Mouse (Mus musculus) kidney, embryonic 14.5 days (tissue): ENCODE data around the gene Ngrn. TPM values are rescaled to one million over a fixed set of nuclear protein-coding genes. Genes with fewer than 3 reads are reported as not detected.

ENCODE experiments used
- ATAC-seq: fragments of 200-750 bp; cut with Nextera tagmentation; 2 replicates; pipeline ENCODE4 v1.8.0; 2017; ENCODE audit warnings: moderate number of reproducible peaks, mild to moderate bottlenecking, moderate TSS enrichment, moderate library complexity; ENCODE audit not compliant: low FRiP score, low TSS enrichment
- H3K27ac ChIP-seq: fragments of 300-500 bp; sonication (generic); 2 replicates; pipeline ENCODE4 v1.5.1; 2014; ENCODE audit warnings: low read depth, mild to moderate bottlenecking, low read length, moderate library complexity, mixed read lengths
- H3K27me3 ChIP-seq: fragments of 300-500 bp; sonication (generic); 2 replicates; pipeline ENCODE4 v1.6.1; 2014; ENCODE audit warnings: mild to moderate bottlenecking, low read length; ENCODE audit not compliant: control insufficient read depth, insufficient read depth
- H3K36me3 ChIP-seq: fragments of 300-500 bp; sonication (generic); 2 replicates; pipeline ENCODE4 v1.6.1; 2014; ENCODE audit warnings: low read length, mixed read lengths; ENCODE audit not compliant: control insufficient read depth, insufficient read depth
- H3K4me1 ChIP-seq: fragments of 300-500 bp; sonication (generic); 2 replicates; pipeline ENCODE4 v1.6.1; 2014; ENCODE audit warnings: low read length, mixed read lengths; ENCODE audit not compliant: control insufficient read depth, insufficient read depth
- H3K4me2 ChIP-seq: fragments of 300-500 bp; sonication (generic); replicated peaks from 2 replicates; pipeline ENCODE4 v1.6.1; 2014; ENCODE audit warnings: low read depth, mild to moderate bottlenecking, low read length
- H3K4me3 ChIP-seq: fragments of 300-500 bp; sonication (generic); 2 replicates; pipeline ENCODE4 v1.5.1; 2014; ENCODE audit warnings: mild to moderate bottlenecking, low read length
- H3K9ac ChIP-seq: fragments of 300-500 bp; sonication (generic); 2 replicates; pipeline ENCODE4 v1.6.1; 2014; ENCODE audit warnings: low read depth, mild to moderate bottlenecking, low read length, moderate library complexity
- H3K9me3 ChIP-seq: fragments of 300-500 bp; sonication (generic); 2 replicates; pipeline ENCODE4 v1.6.1; 2016; ENCODE audit warnings: low read length; ENCODE audit not compliant: control insufficient read depth
- WGBS: fragments of 180-500 bp; shearing (Covaris S2); extraction: QIAGEN DNeasy Blood & Tissue Kit; methylation state at CpG from one replicate; pipeline ENCODE4 v1.1.7; 2014; 5-methylcytosine and 5-hydroxymethylcytosine counted together
- polyA plus RNA-seq: library from polyadenylated mRNA; unstranded; fragments of >200 nt; fragmentation: Nextera tagmentation; extraction: Ambion mirVana; gene quantifications from 2 replicates; pipeline ENCODE4 v1.2.1, GENCODE M21; 2014

Ngrn gene
- polyA plus RNA-seq, 1 experiment from 2014 or later, result 49.7 TPM

DNA sequence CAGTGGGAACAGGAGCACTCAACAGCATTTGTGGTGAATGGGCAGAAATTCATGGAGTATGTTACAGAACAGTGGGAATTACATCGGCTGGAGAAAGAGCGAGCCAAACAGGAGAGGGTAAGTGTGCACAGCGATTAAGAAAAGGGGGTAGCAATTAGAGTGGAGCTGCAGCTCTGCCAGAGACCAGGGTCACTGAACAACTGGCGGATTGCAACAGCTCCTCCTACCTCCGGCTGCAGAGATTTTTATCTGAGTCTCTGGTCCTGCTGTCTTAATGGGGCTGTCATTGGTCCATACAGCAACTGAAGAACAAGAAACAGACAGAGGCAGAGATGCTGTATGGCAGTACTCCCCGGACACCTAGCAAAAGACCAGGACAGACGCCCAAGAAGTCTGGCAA is 49.8 kb downstream of the Ngrn start:
- 77% methylated on average over 7 of the region's 7 CpGs for WGBS
- H3K27me3 ChIP-seq, result no peaks in the 10 kb centered on the region
- H3K4me2 ChIP-seq, result no peak overlapping the region
- no peak for ATAC-seq
- no peak overlapping the region for H3K4me3 ChIP-seq
- no peak overlapping the region for H3K27ac ChIP-seq
- no peak overlapping the region for H3K9ac ChIP-seq
- H3K9me3 ChIP-seq, result no peaks in the 10 kb centered on the region
- H3K4me1 ChIP-seq, result no peaks in the 10 kb centered on the region
- H3K36me3 ChIP-seq, result peaks cover 98% of the 10 kb centered on the region

Other genes starting within 250 kb of the Ngrn start
- 23.6 and 25.7 TPM in 2 replicates for gene Zfp710, start 236.4 kb upstream of the Ngrn start, polyA plus RNA-seq
- gene Idh2, start 145.8 kb upstream of the Ngrn start, polyA plus RNA-seq, result 549 and 658 TPM in 2 replicates
- 13.0 and 19.9 TPM in 2 replicates for gene Sema4b, start 74.4 kb upstream of the Ngrn start, polyA plus RNA-seq
- gene Cib1, start 28.4 kb upstream of the Ngrn start, polyA plus RNA-seq, result 100 and 139 TPM in 2 replicates
- 3.3 and 5.3 TPM in 2 replicates for gene Gdpgp1, start 28.4 kb upstream of the Ngrn start, polyA plus RNA-seq
- 0.47 and 1.7 TPM in 2 replicates for gene Ttll13, start 14.8 kb upstream of the Ngrn start, polyA plus RNA-seq
- 9.9 and 15.5 TPM in 2 replicates for gene Vps33b, start 8.4 kb downstream of the Ngrn start, polyA plus RNA-seq
- 140 and 158 TPM in 2 replicates for gene Prc1, start 33.2 kb downstream of the Ngrn start, polyA plus RNA-seq
- gene Rccd1, start 63.2 kb downstream of the Ngrn start, polyA plus RNA-seq, result 15.1 and 15.9 TPM in 2 replicates
- gene Unc45a, start 79.8 kb downstream of the Ngrn start, polyA plus RNA-seq, result 17.8 and 27.8 TPM in 2 replicates
- 19.9 and 22.4 TPM in 2 replicates for gene Hddc3, start 81.9 kb downstream of the Ngrn start, polyA plus RNA-seq
- gene Man2a2, start 110.2 kb downstream of the Ngrn start, polyA plus RNA-seq, result 11.9 and 17.2 TPM in 2 replicates
- gene Fes, start 126.7 kb downstream of the Ngrn start, polyA plus RNA-seq, result 10.7 and 11.4 TPM in 2 replicates
- gene Furin, start 144.2 kb downstream of the Ngrn start, polyA plus RNA-seq, result 11.3 and 13.6 TPM in 2 replicates